Mouse (Mus musculus): Measurements from ENCODE around the gene Trim69.

The Trim69 gene

GRCm38 (mm10) chr2:122160680-122161079 lies at the start of gene Trim69:
Gene Trim69, plus strand, starts transcription at chr2:122160700.
- DNase-seq (ENCODE audit: low spot score), result peak; percentile 92

DNA sequence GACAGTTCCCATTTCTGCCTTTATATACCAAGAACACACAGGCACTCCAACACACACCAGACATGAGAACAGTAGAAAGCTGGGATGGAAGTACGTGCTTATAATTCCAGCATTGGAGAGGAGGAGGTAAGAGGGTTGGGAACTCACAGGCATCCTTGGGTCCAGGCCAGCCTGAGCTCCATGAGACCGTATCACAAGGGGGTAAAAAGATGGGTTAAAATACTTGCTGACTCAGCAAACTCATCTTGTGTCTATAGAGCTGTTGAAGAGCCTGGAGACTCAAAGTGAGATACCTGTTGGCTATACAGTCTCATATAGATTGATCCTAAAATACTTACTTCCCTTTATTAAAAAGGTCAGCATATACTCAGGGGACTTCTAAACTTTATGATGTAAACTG lies 43.6 kb upstream of the Trim69 start:
- DNase-seq (ENCODE audit: low spot score), result no peak

DNA sequence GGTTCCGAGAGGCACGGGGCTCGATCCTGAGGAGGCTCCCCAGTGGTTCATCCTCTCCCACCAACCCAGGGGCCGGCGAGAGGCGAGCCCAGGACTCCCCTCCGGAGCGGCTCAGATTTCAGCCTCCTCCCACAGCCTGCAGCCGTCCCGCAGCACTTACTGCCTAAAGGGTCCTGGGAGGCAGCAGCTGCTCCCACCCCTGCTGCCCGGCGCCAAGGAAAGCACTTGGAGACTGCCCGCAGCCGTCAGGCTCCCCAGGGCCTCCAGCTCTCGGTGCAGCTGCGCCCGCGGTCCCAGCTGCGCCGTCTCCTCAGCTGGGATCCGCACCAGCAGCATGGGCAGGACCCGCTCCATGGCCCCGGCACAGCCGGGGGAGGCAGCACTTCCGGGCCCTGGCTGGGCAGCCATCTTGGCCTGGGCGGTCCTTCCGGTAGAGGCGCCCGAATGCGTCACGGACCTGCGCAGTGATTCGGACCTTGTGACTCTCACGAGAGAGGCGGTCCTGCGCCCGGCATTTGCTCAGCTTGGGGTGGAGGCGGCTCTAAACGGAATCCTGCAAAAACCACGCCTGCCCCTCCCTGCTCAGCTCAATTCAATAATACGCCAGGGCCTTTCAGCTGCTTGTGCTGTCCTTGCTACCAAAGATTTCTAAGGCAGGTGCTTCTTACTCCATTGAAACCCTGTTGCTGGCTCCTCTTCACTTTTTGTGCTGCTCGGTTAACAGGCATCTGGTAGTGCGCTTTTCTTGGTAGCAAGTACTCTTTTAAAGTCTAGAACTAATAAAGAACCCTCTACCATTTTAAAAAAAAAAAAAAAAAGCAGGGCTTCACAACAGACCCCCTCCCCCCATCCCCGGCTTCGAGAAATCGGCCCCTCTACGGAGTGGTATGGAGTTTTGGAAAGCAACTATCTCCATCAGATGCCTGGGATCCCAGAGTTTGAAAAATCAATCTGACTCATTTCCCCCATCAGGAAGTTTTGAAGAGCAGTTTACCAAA lies 42.2 kb upstream of the Trim69 start, which contains the start of gene Spg11:
Gene Spg11, minus strand, starts transcription at position 426 of the 998 bp plus-strand sequence.
- DNase-seq (ENCODE audit: low spot score), result peak; percentile 99

- peak; percentile 7 for DNase-seq (ENCODE audit: low spot score)
These were observed 34.6 kb upstream of the Trim69 start for GRCm38 (mm10) chr2:122125680-122126572.

- DNase-seq (ENCODE audit: low spot score), result no peak
These were observed 33.6 kb upstream of the Trim69 start for GRCm38 (mm10) chr2:122126765-122127347.

DNA sequence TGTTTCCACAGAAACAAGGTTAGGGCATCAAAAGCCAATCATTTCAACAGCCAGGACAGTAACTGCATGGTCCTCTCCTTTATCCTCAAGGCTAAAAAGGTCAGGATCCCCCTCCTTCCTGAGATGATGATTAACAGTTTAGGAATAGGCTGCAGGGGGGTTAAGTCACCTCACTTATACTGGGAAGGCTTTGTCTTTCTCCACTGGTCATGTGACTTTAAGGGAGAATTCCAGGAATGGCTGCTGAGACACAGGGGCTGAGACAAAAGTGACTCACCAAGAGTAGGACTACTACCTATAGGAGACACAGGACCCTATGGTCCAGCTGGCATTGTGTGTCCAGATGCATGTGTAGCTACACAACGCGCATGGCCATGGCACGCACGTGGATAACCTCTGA lies 32.9 kb upstream of the Trim69 start:
- DNase-seq (ENCODE audit: low spot score), result no peak

- DNase-seq (ENCODE audit: low spot score), result no peak
These were observed 28.4 kb upstream of the Trim69 start for GRCm38 (mm10) chr2:122132078-122132477.

GRCm38 (mm10) chr2:122132618-122133017 lies 27.9 kb upstream of the Trim69 start:
- DNase-seq (ENCODE audit: low spot score), result no peak

- DNase-seq (ENCODE audit: low spot score), result no peak
These were observed 22.5 kb upstream of the Trim69 start for GRCm38 (mm10) chr2:122137839-122138465.

DNA sequence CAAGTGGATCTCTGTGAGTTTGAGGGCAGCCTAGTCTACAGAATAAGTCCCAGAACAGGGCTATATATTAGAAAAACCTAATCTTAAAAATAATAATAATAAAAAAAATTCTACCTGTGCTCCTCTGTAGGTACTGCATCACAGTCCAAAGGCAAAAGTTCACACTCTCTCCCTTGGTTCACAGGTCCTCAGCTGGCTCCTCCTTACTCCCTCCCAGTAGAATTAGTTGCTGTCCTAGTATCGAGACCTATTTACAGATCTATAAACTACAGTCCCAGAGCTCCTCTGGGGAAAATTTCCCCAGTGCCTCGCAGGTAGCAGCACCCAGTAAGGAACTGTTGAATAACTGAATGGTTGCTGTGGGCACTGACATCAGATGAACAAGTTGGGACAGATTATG lies 19.7 kb upstream of the Trim69 start:
- DNase-seq (ENCODE audit: low spot score), result no peak

DNA sequence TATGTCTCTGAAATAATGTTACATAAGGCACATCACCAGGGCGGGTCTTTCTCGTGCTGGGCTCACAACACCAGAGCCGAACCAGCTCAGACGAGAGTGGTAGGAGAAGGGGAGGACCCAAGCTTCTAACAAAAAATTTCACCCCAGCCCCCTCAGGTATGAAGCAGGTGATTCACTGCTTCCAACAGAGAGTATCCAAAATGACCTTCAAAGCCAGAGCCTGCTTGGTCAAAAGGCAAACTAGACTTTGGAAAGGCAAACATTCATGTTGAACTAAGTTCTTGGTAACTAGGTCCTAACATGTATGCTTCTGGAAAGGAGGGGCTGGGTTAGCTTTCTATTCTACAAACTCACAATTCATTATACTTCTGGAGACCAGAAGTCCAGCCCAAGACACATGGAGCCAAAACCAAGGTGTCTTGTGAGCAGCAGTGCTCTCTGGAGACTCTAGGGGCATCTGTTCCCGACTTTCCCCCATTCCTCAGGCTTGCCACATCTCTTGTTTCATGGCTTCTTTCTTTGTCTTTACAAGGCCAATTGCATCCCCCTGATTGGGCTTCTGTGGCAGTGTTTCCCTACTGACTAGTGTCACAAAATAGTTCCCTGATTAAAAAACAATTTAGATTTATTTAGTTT lies 19.1 kb upstream of the Trim69 start:
- no peak for DNase-seq (ENCODE audit: low spot score)

DNA sequence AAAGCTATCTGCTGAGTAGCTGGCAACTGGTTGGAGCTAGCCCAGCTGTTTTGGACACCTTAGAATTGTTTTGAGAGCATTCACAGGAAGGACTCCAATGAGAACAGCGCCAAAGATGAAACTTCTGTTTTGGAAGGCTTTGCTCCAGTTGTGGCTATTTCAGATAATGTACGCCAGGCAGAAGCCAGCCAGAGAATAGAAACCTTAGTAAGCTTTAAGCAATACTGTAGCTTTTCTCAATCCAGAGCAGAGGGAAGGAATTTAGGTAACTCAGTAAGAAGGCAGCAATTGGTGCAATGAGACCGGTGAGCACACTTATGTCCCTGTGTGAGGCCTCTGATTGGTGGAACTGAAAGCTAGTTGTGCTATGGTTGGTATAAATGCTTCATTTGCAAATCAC lies 17.4 kb upstream of the Trim69 start:
- no peak for DNase-seq (ENCODE audit: low spot score)

DNA sequence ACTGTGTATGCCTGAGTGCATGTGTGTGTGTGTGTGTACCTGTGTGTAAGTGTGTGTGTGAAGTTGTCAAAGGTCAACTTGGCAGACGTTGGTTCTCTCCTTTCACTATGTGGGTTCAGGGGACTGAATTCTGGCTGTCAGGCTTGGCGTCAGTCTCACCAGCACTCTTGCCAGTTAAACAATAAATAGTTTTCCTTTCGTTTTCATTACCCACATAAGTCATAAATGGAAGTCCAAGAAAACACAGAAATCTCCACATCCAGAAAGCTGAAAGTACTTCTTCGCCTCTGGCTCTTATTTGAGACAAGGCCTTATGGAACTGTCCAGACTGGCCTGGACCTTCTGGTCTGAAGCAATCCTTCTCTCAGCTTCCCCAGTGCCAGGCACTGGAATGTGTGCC lies 14.7 kb upstream of the Trim69 start:
- no peak for DNase-seq (ENCODE audit: low spot score)

DNA sequence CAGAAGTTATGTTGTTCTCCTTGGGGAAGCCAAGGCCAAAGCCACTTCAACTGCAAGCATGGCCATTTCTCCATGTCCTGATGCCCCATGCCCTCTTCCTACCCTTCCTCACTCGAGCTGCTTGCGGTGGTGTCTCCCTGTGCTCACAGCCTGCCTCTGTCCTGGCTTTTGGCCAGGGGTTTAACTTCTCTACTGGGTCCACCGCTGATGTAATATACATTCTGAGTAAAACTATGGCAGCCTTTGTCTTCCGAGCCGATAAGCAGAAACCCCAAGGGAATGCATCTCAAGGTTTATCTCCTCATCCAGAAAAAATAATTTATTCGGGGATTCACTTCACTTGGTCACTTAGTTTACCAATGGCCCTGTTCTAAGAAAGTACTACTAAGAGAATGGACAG lies 13.8 kb upstream of the Trim69 start:
- DNase-seq (ENCODE audit: low spot score), result no peak

DNA sequence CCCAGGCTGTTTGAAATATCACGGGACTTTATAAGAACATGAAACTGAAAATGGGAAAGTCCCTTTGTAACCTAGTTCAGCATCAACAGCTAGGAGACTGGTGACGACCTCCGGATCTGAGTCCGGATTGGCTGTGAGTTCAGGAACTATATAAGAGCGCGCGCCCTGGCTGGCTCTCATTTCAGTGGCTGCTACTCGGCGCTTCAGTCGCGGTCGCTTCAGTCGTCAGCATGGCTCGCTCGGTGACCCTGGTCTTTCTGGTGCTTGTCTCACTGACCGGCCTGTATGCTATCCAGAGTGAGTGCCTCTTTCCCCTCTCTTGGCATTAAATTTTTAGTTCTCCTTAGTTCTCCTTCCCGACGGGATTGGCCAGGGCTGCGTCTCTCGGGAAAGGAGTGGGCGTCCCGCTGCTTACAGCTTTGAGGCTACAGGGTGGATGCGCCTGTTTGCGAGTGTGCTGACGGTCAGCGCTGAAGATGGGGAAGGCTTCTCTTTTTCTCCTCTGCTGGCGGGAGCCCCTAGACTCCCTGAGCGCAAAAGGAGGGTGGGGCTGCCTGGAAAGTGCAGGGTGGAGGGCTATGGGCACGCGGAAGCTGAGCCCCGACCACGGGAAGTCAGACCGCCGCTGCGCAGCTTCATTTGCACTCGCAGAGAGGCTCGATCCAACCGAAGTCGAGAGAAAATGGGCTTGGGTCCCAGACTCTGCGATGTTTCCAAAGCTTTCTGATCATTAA lies 12.8 kb upstream of the Trim69 start, which contains the start of gene B2m:
Gene B2m, plus strand, starts transcription at position 179 of the 734 bp plus-strand sequence.
- peak; percentile 97 for DNase-seq (ENCODE audit: low spot score)

GRCm38 (mm10) chr2:122148242-122148917 lies 12.1 kb upstream of the Trim69 start:
- DNase-seq (ENCODE audit: low spot score), result peak; percentile 22

GRCm38 (mm10) chr2:122149316-122149715 lies 11.2 kb upstream of the Trim69 start:
- DNase-seq (ENCODE audit: low spot score), result no peak

DNA sequence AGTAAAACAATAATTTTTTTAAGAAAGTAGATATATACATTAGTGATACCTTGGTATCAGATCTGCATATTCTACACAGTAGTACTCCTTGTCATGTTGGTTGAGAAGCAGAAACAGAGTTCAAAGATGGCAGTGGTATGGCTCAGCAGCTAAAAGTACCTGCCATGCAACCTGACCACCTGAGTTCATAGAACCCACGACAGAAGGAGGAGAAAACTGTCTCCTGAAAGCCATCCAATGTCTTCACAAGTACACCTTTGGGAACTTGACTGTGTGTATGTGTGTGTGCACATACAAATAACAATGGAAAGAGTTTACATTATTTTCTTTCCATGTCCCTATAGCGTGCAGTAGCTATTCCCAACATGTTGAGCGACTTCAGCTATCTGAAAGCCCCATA lies 10.8 kb upstream of the Trim69 start:
- no peak for DNase-seq (ENCODE audit: low spot score)

GRCm38 (mm10) chr2:122151221-122151620 lies 9.3 kb upstream of the Trim69 start:
- no peak for DNase-seq (ENCODE audit: low spot score)

DNA sequence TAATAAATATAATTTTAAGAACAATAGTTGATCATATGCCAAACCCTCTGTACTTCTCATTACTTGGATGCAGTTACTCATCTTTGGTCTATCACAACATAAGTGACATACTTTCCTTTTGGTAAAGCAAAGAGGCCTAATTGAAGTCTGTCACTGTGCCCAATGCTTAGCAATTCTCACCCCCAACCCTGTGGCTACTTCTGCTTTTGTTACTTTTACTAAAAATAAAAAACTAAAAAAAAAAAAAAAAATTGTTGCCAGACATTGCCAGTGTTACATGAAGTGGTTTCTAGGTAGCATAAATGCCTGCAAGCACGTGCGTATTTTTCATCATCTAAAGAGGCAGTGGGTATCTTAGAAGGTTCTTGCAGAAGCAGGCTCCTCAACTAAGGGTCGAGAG lies 7.7 kb upstream of the Trim69 start:
- no peak for DNase-seq (ENCODE audit: low spot score)

All from embryo, embryonic 10 days (tissue).